Mouse (Mus musculus): Measurements from ENCODE around the gene 9230104L09Rik. TPM values are rescaled to one million over a fixed set of nuclear protein-coding genes. Genes with fewer than 3 reads are reported as not detected.

9230104L09Rik gene
- polyA plus RNA-seq, 1 experiment from 2014 or later = 0.38 TPM

GRCm38 (mm10) chr2:148868959-148869358, 4.1 kb upstream of the 9230104L09Rik start:
- H3K9me3 ChIP-seq (replicated peaks; ENCODE audit: control insufficient read depth, low read length) = no peaks in the 10 kb centered on the region
- H3K9ac ChIP-seq (ENCODE audit: low read length) = no peak overlapping the region
- H3K4me3 ChIP-seq (ENCODE audit: low read length) = no peak overlapping the region
- no peak for ATAC-seq (replicated peaks; ENCODE audit: extremely low read depth, insufficient read depth, low FRiP score)
- no peak overlapping the region for H3K4me2 ChIP-seq (ENCODE audit: low read depth, low read length)
- H3K36me3 ChIP-seq (ENCODE audit: control insufficient read depth, insufficient read depth) = peaks cover 17% of the 10 kb centered on the region
- 57% methylated on average over 1 of the region's 1 CpGs for WGBS
- H3K27me3 ChIP-seq (ENCODE audit: control insufficient read depth, insufficient read depth, low read length) = no peaks in the 10 kb centered on the region
- H3K27ac ChIP-seq (ENCODE audit: low read length) = no peak overlapping the region
- peaks cover 29% of the 10 kb centered on the region for H3K4me1 ChIP-seq (ENCODE audit: control insufficient read depth, insufficient read depth, low read length)

- Histone ChIP-seq H3K4me3 (ENCODE audit: low read length) (no peak overlapping the region), H3K36me3 (ENCODE audit: control insufficient read depth, insufficient read depth) (no peaks in the 10 kb centered on the region), H3K27ac (ENCODE audit: low read length) (no peak overlapping the region), H3K4me1 (ENCODE audit: control insufficient read depth, insufficient read depth, low read length) (peaks cover 20% of the 10 kb centered on the region), H3K27me3 (ENCODE audit: control insufficient read depth, insufficient read depth, low read length) (no peaks in the 10 kb centered on the region), H3K9me3 (replicated peaks; ENCODE audit: control insufficient read depth, low read length) (no peaks in the 10 kb centered on the region), H3K9ac (ENCODE audit: low read length) (no peak overlapping the region), H3K4me2 (ENCODE audit: low read depth, low read length) (no peak overlapping the region)
- ATAC-seq (replicated peaks; ENCODE audit: extremely low read depth, insufficient read depth, low FRiP score) = no peak
Observed at GRCm38 (mm10) chr2:148861693-148862092, 3.1 kb downstream of the 9230104L09Rik start.

GRCm38 (mm10) chr2:148860993-148861392, 3.8 kb downstream of the 9230104L09Rik start:
- H3K9me3 ChIP-seq (replicated peaks; ENCODE audit: control insufficient read depth, low read length) = no peaks in the 10 kb centered on the region
- H3K27ac ChIP-seq (ENCODE audit: low read length) = no peak overlapping the region
- no peak overlapping the region for H3K4me2 ChIP-seq (ENCODE audit: low read depth, low read length)
- no peak for ATAC-seq (replicated peaks; ENCODE audit: extremely low read depth, insufficient read depth, low FRiP score)
- peaks cover 24% of the 10 kb centered on the region for H3K4me1 ChIP-seq (ENCODE audit: control insufficient read depth, insufficient read depth, low read length)
- no peak overlapping the region for H3K4me3 ChIP-seq (ENCODE audit: low read length)
- WGBS = 76% methylated on average over 4 of the region's 4 CpGs
- H3K27me3 ChIP-seq (ENCODE audit: control insufficient read depth, insufficient read depth, low read length) = no peaks in the 10 kb centered on the region
- no peaks in the 10 kb centered on the region for H3K36me3 ChIP-seq (ENCODE audit: control insufficient read depth, insufficient read depth)
- no peak overlapping the region for H3K9ac ChIP-seq (ENCODE audit: low read length)

GRCm38 (mm10) chr2:148857506-148857905, 7.3 kb downstream of the 9230104L09Rik start:
- Histone ChIP-seq H3K27me3 (ENCODE audit: control insufficient read depth, insufficient read depth, low read length) (no peaks in the 10 kb centered on the region), H3K4me1 (ENCODE audit: control insufficient read depth, insufficient read depth, low read length) (peaks cover 12% of the 10 kb centered on the region), H3K4me2 (ENCODE audit: low read depth, low read length) (no peak overlapping the region), H3K27ac (ENCODE audit: low read length) (no peak overlapping the region), H3K36me3 (ENCODE audit: control insufficient read depth, insufficient read depth) (no peaks in the 10 kb centered on the region), H3K9ac (ENCODE audit: low read length) (no peak overlapping the region), H3K4me3 (ENCODE audit: low read length) (no peak overlapping the region), H3K9me3 (replicated peaks; ENCODE audit: control insufficient read depth, low read length) (no peaks in the 10 kb centered on the region; the same call in 1 of the 2 replicates)
- no peak for ATAC-seq (replicated peaks; ENCODE audit: extremely low read depth, insufficient read depth, low FRiP score)
- 52% methylated on average over 4 of the region's 4 CpGs for WGBS

- 34% methylated on average over 8 of the region's 8 CpGs for WGBS
- H3K27ac ChIP-seq (ENCODE audit: low read length) = peak overlapping the region; percentile 64
Observed at GRCm38 (mm10) chr2:148856630-148857400, 8.0 kb downstream of the 9230104L09Rik start.

GRCm38 (mm10) chr2:148851116-148851906, 13.5 kb downstream of the 9230104L09Rik start:
- Histone ChIP-seq H3K4me1 (ENCODE audit: control insufficient read depth, insufficient read depth, low read length) (no peaks in the 10 kb centered on the region), H3K9ac (ENCODE audit: low read length) (no peak overlapping the region), H3K9me3 (replicated peaks; ENCODE audit: control insufficient read depth, low read length) (no peaks in the 10 kb centered on the region; the same call in 1 of the 2 replicates), H3K4me3 (ENCODE audit: low read length) (no peak overlapping the region), H3K4me2 (ENCODE audit: low read depth, low read length) (peak overlapping the region; percentile 31; the same call in 1 of the 2 replicates), H3K27me3 (ENCODE audit: control insufficient read depth, insufficient read depth, low read length) (no peaks in the 10 kb centered on the region), H3K36me3 (ENCODE audit: control insufficient read depth, insufficient read depth) (no peaks in the 10 kb centered on the region), H3K27ac (ENCODE audit: low read length) (no peak overlapping the region)
- ATAC-seq (replicated peaks; ENCODE audit: extremely low read depth, insufficient read depth, low FRiP score) = peak; percentile 45; the same call in 1 of the 2 replicates
- 41% methylated on average over 8 of the region's 8 CpGs for WGBS

More at GRCm38 (mm10) chr2:148856630-148857400, 8.0 kb downstream of the 9230104L09Rik start:
- Histone ChIP-seq H3K27me3 (ENCODE audit: control insufficient read depth, insufficient read depth, low read length) (no peaks in the 10 kb centered on the region), H3K9ac (ENCODE audit: low read length) (0 out of 2 replicates have a peak overlapping the region, but pooled peaks have one; percentile 16), H3K9me3 (replicated peaks; ENCODE audit: control insufficient read depth, low read length) (no peaks in the 10 kb centered on the region; the same call in 1 of the 2 replicates), H3K4me1 (ENCODE audit: control insufficient read depth, insufficient read depth, low read length) (peaks cover 12% of the 10 kb centered on the region), H3K4me3 (ENCODE audit: low read length) (no peak overlapping the region), H3K36me3 (ENCODE audit: control insufficient read depth, insufficient read depth) (no peaks in the 10 kb centered on the region), H3K4me2 (ENCODE audit: low read depth, low read length) (peak overlapping the region; percentile 33)
- no peak for ATAC-seq (replicated peaks; ENCODE audit: extremely low read depth, insufficient read depth, low FRiP score)

- Histone ChIP-seq H3K36me3 (ENCODE audit: control insufficient read depth, insufficient read depth) (no peaks in the 10 kb centered on the region), H3K27ac (ENCODE audit: low read length) (no peak overlapping the region), H3K9ac (ENCODE audit: low read length) (no peak overlapping the region), H3K4me2 (ENCODE audit: low read depth, low read length) (no peak overlapping the region), H3K9me3 (replicated peaks; ENCODE audit: control insufficient read depth, low read length) (no peaks in the 10 kb centered on the region), H3K4me3 (ENCODE audit: low read length) (no peak overlapping the region), H3K27me3 (ENCODE audit: control insufficient read depth, insufficient read depth, low read length) (no peaks in the 10 kb centered on the region), H3K4me1 (ENCODE audit: control insufficient read depth, insufficient read depth, low read length) (no peaks in the 10 kb centered on the region)
- no peak for ATAC-seq (replicated peaks; ENCODE audit: extremely low read depth, insufficient read depth, low FRiP score)
- WGBS = 46% methylated on average over 2 of the region's 2 CpGs
Observed at GRCm38 (mm10) chr2:148839224-148839623, 25.6 kb downstream of the 9230104L09Rik start.

- 78% methylated on average over 5 of the region's 5 CpGs for WGBS
- Histone ChIP-seq H3K9ac (ENCODE audit: low read length) (no peak overlapping the region), H3K36me3 (ENCODE audit: control insufficient read depth, insufficient read depth) (no peaks in the 10 kb centered on the region), H3K4me3 (ENCODE audit: low read length) (no peak overlapping the region), H3K27ac (ENCODE audit: low read length) (no peak overlapping the region), H3K4me1 (ENCODE audit: control insufficient read depth, insufficient read depth, low read length) (no peaks in the 10 kb centered on the region), H3K4me2 (ENCODE audit: low read depth, low read length) (no peak overlapping the region), H3K27me3 (ENCODE audit: control insufficient read depth, insufficient read depth, low read length) (no peaks in the 10 kb centered on the region), H3K9me3 (replicated peaks; ENCODE audit: control insufficient read depth, low read length) (no peaks in the 10 kb centered on the region)
- no peak for ATAC-seq (replicated peaks; ENCODE audit: extremely low read depth, insufficient read depth, low FRiP score)
Observed at GRCm38 (mm10) chr2:148838075-148838777, 26.6 kb downstream of the 9230104L09Rik start.
